Mouse (Mus musculus): ENCODE data around the gene Syne3. TPM values are rescaled to one million over a fixed set of nuclear protein-coding genes. Genes with fewer than 3 reads are reported as not detected.

The Syne3 gene
- polyA plus RNA-seq, 1 experiment from 2014 or later: 0.08 TPM

DNA sequence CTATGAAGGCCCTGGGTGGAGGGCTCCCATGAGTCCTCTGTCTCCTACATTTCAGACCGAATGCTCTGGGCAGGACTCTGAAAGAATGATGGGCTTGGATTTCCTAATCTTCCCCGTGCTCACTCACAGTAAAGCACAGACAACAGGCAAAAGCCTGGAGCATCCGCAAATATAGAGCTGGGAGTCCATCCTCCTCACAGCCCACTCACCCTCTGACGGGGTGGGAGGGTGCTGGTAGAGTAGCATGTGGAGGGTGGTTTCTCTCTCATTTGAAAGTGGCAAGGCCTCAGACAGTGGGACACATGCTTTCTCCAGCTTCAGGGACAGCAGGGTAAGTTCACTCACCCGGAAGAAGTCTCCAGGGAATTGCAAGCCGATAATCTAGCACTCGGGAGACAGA, 123.5 kb downstream of the Syne3 start:
- H3K9me3 ChIP-seq (ENCODE audit: control insufficient read depth, low read length): no peaks in the 10 kb centered on the region
- H3K4me3 ChIP-seq (ENCODE audit: low read depth, low read length): no peak overlapping the region
- no peaks in the 10 kb centered on the region for H3K27me3 ChIP-seq (replicated peaks; ENCODE audit: control insufficient read depth, insufficient read depth, low read length)
- H3K4me1 ChIP-seq (replicated peaks; ENCODE audit: control insufficient read depth, insufficient read depth, low read length): 0 out of 2 replicates have a peak, but pooled peaks cover 5% of the 10 kb centered on the region
- no peak overlapping the region for H3K4me2 ChIP-seq (ENCODE audit: low read length)
- 85% methylated on average over 7 of the region's 7 CpGs for WGBS
- no peak overlapping the region for H3K27ac ChIP-seq (ENCODE audit: low read depth)
- no peaks in the 10 kb centered on the region for H3K36me3 ChIP-seq (ENCODE audit: control insufficient read depth, insufficient read depth, low read length)
- DNase-seq (ENCODE audit: low spot score): no peak
- no peak overlapping the region for H3K9ac ChIP-seq (ENCODE audit: low read length)
- ATAC-seq (replicated peaks; ENCODE audit: low FRiP score, low TSS enrichment, low read depth): no peak

DNA sequence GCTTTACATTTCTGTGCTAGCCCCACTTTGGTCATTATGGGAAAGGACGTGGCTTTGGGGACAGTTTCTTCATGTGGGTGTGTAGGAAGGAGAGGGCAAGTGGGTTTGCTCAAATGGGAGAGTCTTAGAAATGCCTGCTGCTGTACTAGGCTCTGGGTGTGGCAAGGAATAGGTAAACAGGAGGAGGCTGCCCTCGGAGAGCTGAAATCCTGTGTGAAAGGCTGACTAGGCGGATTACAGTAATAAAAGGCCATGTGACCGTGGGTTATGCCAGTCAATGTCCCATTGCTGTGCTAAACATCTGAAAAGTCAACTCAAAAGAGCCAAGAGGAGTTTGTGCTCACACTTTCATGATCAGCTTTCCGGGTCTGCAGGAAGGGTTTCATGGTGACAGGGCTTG, 127.1 kb downstream of the Syne3 start:
- Histone ChIP-seq H3K4me2 (ENCODE audit: low read length) (no peak overlapping the region), H3K27ac (ENCODE audit: low read depth) (0 out of 2 replicates have a peak overlapping the region, but pooled peaks have one; percentile 54), H3K4me1 (replicated peaks; ENCODE audit: control insufficient read depth, insufficient read depth, low read length) (0 out of 2 replicates have a peak, but pooled peaks cover 5% of the 10 kb centered on the region), H3K9ac (ENCODE audit: low read length) (no peak overlapping the region), H3K9me3 (ENCODE audit: control insufficient read depth, low read length) (no peaks in the 10 kb centered on the region), H3K36me3 (ENCODE audit: control insufficient read depth, insufficient read depth, low read length) (no peaks in the 10 kb centered on the region), H3K27me3 (replicated peaks; ENCODE audit: control insufficient read depth, insufficient read depth, low read length) (no peaks in the 10 kb centered on the region), H3K4me3 (ENCODE audit: low read depth, low read length) (no peak overlapping the region)
- 47% methylated on average over 5 of the region's 5 CpGs for WGBS
- 0 out of 2 replicates have a peak, but pooled peaks have one; percentile 48 for ATAC-seq (replicated peaks; ENCODE audit: low FRiP score, low TSS enrichment, low read depth)
- no peak for DNase-seq (ENCODE audit: low spot score)

GRCm38 (mm10) chr12:104882061-104882460, 127.5 kb downstream of the Syne3 start:
- Histone ChIP-seq H3K4me1 (replicated peaks; ENCODE audit: control insufficient read depth, insufficient read depth, low read length) (0 out of 2 replicates have a peak, but pooled peaks cover 5% of the 10 kb centered on the region), H3K9me3 (ENCODE audit: control insufficient read depth, low read length) (no peaks in the 10 kb centered on the region), H3K4me2 (ENCODE audit: low read length) (no peak overlapping the region), H3K36me3 (ENCODE audit: control insufficient read depth, insufficient read depth, low read length) (no peaks in the 10 kb centered on the region), H3K9ac (ENCODE audit: low read length) (no peak overlapping the region), H3K27ac (ENCODE audit: low read depth) (peak overlapping the region; percentile 54; the same call in 1 of the 2 replicates), H3K27me3 (replicated peaks; ENCODE audit: control insufficient read depth, insufficient read depth, low read length) (no peaks in the 10 kb centered on the region), H3K4me3 (ENCODE audit: low read depth, low read length) (no peak overlapping the region)
- WGBS: 34% methylated on average over 2 of the region's 2 CpGs
- ATAC-seq (replicated peaks; ENCODE audit: low FRiP score, low TSS enrichment, low read depth) (peak; percentile 55; the same call in 1 of the 2 replicates), DNase-seq (ENCODE audit: low spot score) (no peak)

GRCm38 (mm10) chr12:104881518-104882060, 128.0 kb downstream of the Syne3 start:
- Histone ChIP-seq H3K36me3 (ENCODE audit: control insufficient read depth, insufficient read depth, low read length) (no peaks in the 10 kb centered on the region), H3K4me1 (replicated peaks; ENCODE audit: control insufficient read depth, insufficient read depth, low read length) (0 out of 2 replicates have a peak, but pooled peaks cover 5% of the 10 kb centered on the region), H3K4me3 (ENCODE audit: low read depth, low read length) (no peak overlapping the region), H3K4me2 (ENCODE audit: low read length) (no peak overlapping the region), H3K27me3 (replicated peaks; ENCODE audit: control insufficient read depth, insufficient read depth, low read length) (no peaks in the 10 kb centered on the region), H3K9ac (ENCODE audit: low read length) (no peak overlapping the region), H3K27ac (ENCODE audit: low read depth) (peak overlapping the region; percentile 54; the same call in 1 of the 2 replicates), H3K9me3 (ENCODE audit: control insufficient read depth, low read length) (no peaks in the 10 kb centered on the region)
- peak; percentile 63 for ATAC-seq (replicated peaks; ENCODE audit: low FRiP score, low TSS enrichment, low read depth)
- peak; percentile 60 for DNase-seq (ENCODE audit: low spot score)
- 55% methylated on average over 4 of the region's 4 CpGs for WGBS

DNA sequence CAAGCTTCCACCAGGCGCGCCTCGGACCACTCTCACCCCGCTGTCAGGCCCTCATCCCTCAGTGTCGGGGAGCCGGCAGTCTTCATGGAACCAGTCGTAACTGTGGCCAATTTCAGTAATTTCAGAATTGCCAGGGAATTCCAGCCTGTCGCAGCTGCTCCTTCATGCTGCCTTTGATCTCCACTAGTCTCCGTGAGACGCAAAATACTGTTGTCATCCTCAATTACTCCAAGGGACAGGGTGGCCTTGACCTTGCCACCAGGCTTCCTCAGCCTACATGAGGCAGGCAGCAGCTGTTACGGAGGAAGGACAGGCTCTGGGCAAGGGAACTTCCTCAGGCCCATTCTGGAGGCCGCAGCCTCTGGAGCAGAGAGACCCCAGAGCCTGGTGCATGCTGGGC, 129.2 kb downstream of the Syne3 start:
- WGBS: 64% methylated on average over 12 of the region's 12 CpGs
- no peak for DNase-seq (ENCODE audit: low spot score)
- Histone ChIP-seq H3K4me1 (replicated peaks; ENCODE audit: control insufficient read depth, insufficient read depth, low read length) (0 out of 2 replicates have a peak, but pooled peaks cover 5% of the 10 kb centered on the region), H3K9ac (ENCODE audit: low read length) (no peak overlapping the region), H3K4me3 (ENCODE audit: low read depth, low read length) (no peak overlapping the region), H3K27me3 (replicated peaks; ENCODE audit: control insufficient read depth, insufficient read depth, low read length) (no peaks in the 10 kb centered on the region), H3K36me3 (ENCODE audit: control insufficient read depth, insufficient read depth, low read length) (no peaks in the 10 kb centered on the region), H3K4me2 (ENCODE audit: low read length) (no peak overlapping the region), H3K9me3 (ENCODE audit: control insufficient read depth, low read length) (no peaks in the 10 kb centered on the region), H3K27ac (ENCODE audit: low read depth) (no peak overlapping the region)
- no peak for ATAC-seq (replicated peaks; ENCODE audit: low FRiP score, low TSS enrichment, low read depth)

Small RNA genes within 50 kb of the gene (microRNA-seq; reads per million reads assigned to microRNA genes)
- 2.4 reads per million, percentile 25 among the genes with 10 or more reads in this experiment for gene Mir3069

Other genes starting within 250 kb of the Syne3 start
- 3.4 and 4.0 TPM in 2 replicates for gene Clmn, start 144.7 kb downstream of the Syne3 start, polyA plus RNA-seq (2014; fragmentation: Nextera tagmentation; extraction: Ambion mirVana)
- 190 and 193 TPM in 2 replicates for gene Glrx5, start 22.9 kb upstream of the Syne3 start, polyA plus RNA-seq (2014; fragmentation: Nextera tagmentation; extraction: Ambion mirVana)
- gene Tcl1b2, start 136.2 kb upstream of the Syne3 start, polyA plus RNA-seq (2014; fragmentation: Nextera tagmentation; extraction: Ambion mirVana): not detected in 2 replicates
- not detected in 2 replicates for gene Tcl1b1, start 149.9 kb upstream of the Syne3 start, polyA plus RNA-seq (2014; fragmentation: Nextera tagmentation; extraction: Ambion mirVana)
- gene Tcl1b5, start 166.5 kb upstream of the Syne3 start, polyA plus RNA-seq (2014; fragmentation: Nextera tagmentation; extraction: Ambion mirVana): not detected in 2 replicates
- not detected in 2 replicates for gene Tcl1b3, start 181.2 kb upstream of the Syne3 start, polyA plus RNA-seq (2014; fragmentation: Nextera tagmentation; extraction: Ambion mirVana)
- not detected in 2 replicates for gene Tcl1b4, start 192.1 kb upstream of the Syne3 start, polyA plus RNA-seq (2014; fragmentation: Nextera tagmentation; extraction: Ambion mirVana)
- not detected in 2 replicates for gene Tcl1, start 213.0 kb upstream of the Syne3 start, polyA plus RNA-seq (2014; fragmentation: Nextera tagmentation; extraction: Ambion mirVana)

All from intestine, embryonic 14.5 days (tissue).